Comparison of ENCODE assay signal across 12 mouse cellular contexts in genomic region chr4:126132636-126133264, GRCm38 (mm10). TPM values are rescaled to one million over a fixed set of nuclear protein-coding genes. Genes with fewer than 3 reads are reported as not detected.
DNase-seq lines count a peak whose midpoint lies in the region; ATAC-seq and TF ChIP-seq lines count a peak whose summit lies in the region.
"Had no signal": no experiment of that assay in that cellular context is flagged by ENCODE, and none has a peak within 500 bp of the region (broad histone marks: within the 10 kb centered on the region; RNA-seq: fewer than 3 reads in every experiment).

No protein-coding gene starts in this region.

- no peak for DNase-seq in heart, embryonic 10.5 days (ENCODE audit: low spot score)
- no peak for DNase-seq in heart, adult 11 months
- DNase-seq in spleen, adult 2 months (ENCODE audit: low read depth in 1 of 2, low spot score in 2 of 2), result no peak
- DNase-seq in spleen, adult 12 weeks (ENCODE audit: low spot score), result no peak
- DNase-seq in lung, adult 18-20 months, result peak; percentile 57 to 74
- DNase-seq in right cerebral cortex, adult 2 months (ENCODE audit: low spot score in 2 of 2), result no peak
- no peak for DNase-seq in urinary bladder, postnatal 10 days (ENCODE audit: low spot score)
- DNase-seq: gastrocnemius, postnatal 36 days; layer of hippocampus, postnatal 36 days; right cerebral cortex, postnatal 4 days had no signal

- peaks cover 41% of the 10 kb centered on the region for H3K4me1 ChIP-seq in heart, embryonic 10.5 days
- no peaks in the 10 kb centered on the region for H3K4me1 ChIP-seq in spleen, adult 2 months (ENCODE audit: control insufficient read depth, insufficient read depth, insufficient read length)

- no peak overlapping the region for H3K4me3 ChIP-seq in heart, embryonic 10.5 days
- H3K4me3 ChIP-seq in spleen, adult 2 months (ENCODE audit: extremely low read depth, insufficient read depth, insufficient read length), result no peak overlapping the region

- H3K36me3 ChIP-seq in heart, embryonic 10.5 days, result peaks cover 77% of the 10 kb centered on the region
- H3K36me3 ChIP-seq in spleen, adult 2 months (ENCODE audit: control insufficient read depth, insufficient read depth, low read length), result peaks cover 34% of the 10 kb centered on the region

- H3K9me3 ChIP-seq in heart, embryonic 10.5 days, result no peaks in the 10 kb centered on the region

- peak overlapping the region; percentile 63; the same call in 1 of the 2 replicates for H3K27ac ChIP-seq in heart, embryonic 10.5 days
- H3K27ac ChIP-seq in spleen, adult 2 months (ENCODE audit: insufficient read depth, low read length), result peak overlapping the region; percentile 54; the same call in 1 of the 2 replicates

- TF ChIP-seq POLR2A in spleen, adult 2 months (IDR thresholded peaks at IDR 0.05; ENCODE audit: low read depth, low read length), result no peak

- WGBS in heart, embryonic 10.5 days, result 84% methylated on average over 6 of the region's 6 CpGs
- WGBS in spleen, adult 2 months, result 89% methylated on average over 6 of the region's 6 CpGs

- no peak for ATAC-seq in erythroid progenitor cell, adult 5-6 weeks (replicated peaks; ENCODE audit: low FRiP score, poor library complexity, severe bottlenecking)
- ATAC-seq: CD4-positive, CD25-positive, alpha-beta regulatory T cell, adult 4 months had no signal

- H3K27me3 ChIP-seq in heart, embryonic 10.5 days (ENCODE audit: insufficient read depth, poor library complexity, severe bottlenecking), result no peaks in the 10 kb centered on the region
- H3K27me3 ChIP-seq in spleen, adult 2 months (ENCODE audit: control insufficient read depth, insufficient read depth, low read length), result no peaks in the 10 kb centered on the region

- no peak for TF ChIP-seq CTCF in spleen, adult 2 months (IDR thresholded peaks at IDR 0.05; ENCODE audit: extremely low read depth, insufficient read depth, insufficient read length, insufficient replicate concordance)

RNA-seq across cellular contexts. Expression of gene Eva1b, which starts 14.8 kb away (rescaled TPM):
- 26.3 and 39.5 TPM in 2 replicates for polyA plus RNA-seq in heart, embryonic 10.5 days (2016; fragmentation: Nextera tagmentation; extraction: Ambion mirVana)
- polyA plus RNA-seq in spleen, adult 2 months (2012; rRNA removed), result 57.5 and 89.5 TPM in 2 replicates
- total RNA-seq in erythroid progenitor cell, adult 5-6 weeks (2015; ENCODE audit: low replicate concordance), result not detected in 2 replicates
- 0.51 TPM in 1 of 2 replicates, not detected in the other for total RNA-seq in erythroid progenitor cell, adult 5-6 weeks (2017; ENCODE audit: low replicate concordance)

RNA-seq across cellular contexts. Expression of gene Stk40, which starts 29.0 kb away (rescaled TPM):
- 37.7 and 39.0 TPM in 2 replicates for polyA plus RNA-seq in heart, embryonic 10.5 days (2016; fragmentation: Nextera tagmentation; extraction: Ambion mirVana)
- polyA plus RNA-seq in spleen, adult 2 months (2012; rRNA removed), result 19.4 and 21.0 TPM in 2 replicates
- 4.7 and 10.1 TPM in 2 replicates for total RNA-seq in erythroid progenitor cell, adult 5-6 weeks (2015; ENCODE audit: low replicate concordance)
- 2.4 and 6.4 TPM in 2 replicates for total RNA-seq in erythroid progenitor cell, adult 5-6 weeks (2017; ENCODE audit: low replicate concordance)

RNA-seq across cellular contexts. Expression of gene Sh3d21, which starts 30.5 kb away (rescaled TPM):
- polyA plus RNA-seq in heart, embryonic 10.5 days (2016; fragmentation: Nextera tagmentation; extraction: Ambion mirVana), result 2.0 and 3.1 TPM in 2 replicates
- polyA plus RNA-seq in spleen, adult 2 months (2012; rRNA removed), result 0.34 and 0.54 TPM in 2 replicates
- total RNA-seq in erythroid progenitor cell, adult 5-6 weeks (2015; ENCODE audit: low replicate concordance), result 1.8 TPM in 1 of 2 replicates, not detected in the other
- 0.90 TPM in 1 of 2 replicates, not detected in the other for total RNA-seq in erythroid progenitor cell, adult 5-6 weeks (2017; ENCODE audit: low replicate concordance)

RNA-seq across cellular contexts. Expression of gene Lsm10, which starts 36.3 kb away (rescaled TPM):
- polyA plus RNA-seq in heart, embryonic 10.5 days (2016; fragmentation: Nextera tagmentation; extraction: Ambion mirVana), result 47.5 and 47.7 TPM in 2 replicates
- 22.2 and 25.7 TPM in 2 replicates for polyA plus RNA-seq in spleen, adult 2 months (2012; rRNA removed)
- total RNA-seq in erythroid progenitor cell, adult 5-6 weeks (2015; ENCODE audit: low replicate concordance), result 18.0 and 73.2 TPM in 2 replicates
- 2.2 and 4.1 TPM in 2 replicates for total RNA-seq in erythroid progenitor cell, adult 5-6 weeks (2017; ENCODE audit: low replicate concordance)

Comparison
In these comparisons a context has a peak if more than half of its experiments do, and no peak if none do; other contexts are left out.
1. DNase-seq: peak in lung, adult 18-20 months (2 of 2); none in heart, embryonic 10.5 days (single experiment), heart, adult 11 months (single experiment), spleen, adult 2 months (0 of 2), spleen, adult 12 weeks (single experiment), right cerebral cortex, adult 2 months (0 of 2) and urinary bladder, postnatal 10 days (single experiment).